Mouse (Mus musculus) frontal cortex, postnatal 10 days (tissue): ENCODE measurements around the gene Gm10521.

Source experiments
- DNase-seq, 2 experiments: peaks; one replicate each; pipeline ENCODE4 v3.0.0; 2022; ENCODE audit warnings: low spot score in 2 of 2, mixed read lengths in 1 of 2

Gm10521 gene

GRCm38 (mm10) chr1:171946447-171946995 lies 51.1 kb downstream of the Gm10521 start:
- no peak for DNase-seq
